Comparison of ENCODE assay signal across 20 mouse cellular contexts in genomic region chr6:95668629-95669334, GRCm38 (mm10). TPM values are rescaled to one million over a fixed set of nuclear protein-coding genes. Genes with fewer than 3 reads are reported as not detected.
A peak's percentile ranks its signal among the peaks of the same experiment; 100 is the strongest.
DNase-seq lines count a peak whose midpoint lies in the region; ATAC-seq and TF ChIP-seq lines count a peak whose summit lies in the region.
"Had no signal": no experiment of that assay in that cellular context is flagged by ENCODE, and none has a peak within 500 bp of the region (broad histone marks: within the 10 kb centered on the region; RNA-seq: fewer than 3 reads in every experiment).

No protein-coding gene starts in this region.

- H3K4me1 ChIP-seq in intestine, embryonic 16.5 days (ENCODE audit: control insufficient read depth, insufficient read depth, low read length): peaks cover 8% of the 10 kb centered on the region
- H3K4me1 ChIP-seq in intestine, postnatal 0 days (replicated peaks; ENCODE audit: control insufficient read depth, insufficient read depth, low read length): no peaks in the 10 kb centered on the region
- H3K4me1 ChIP-seq in lung, postnatal 0 days (ENCODE audit: insufficient read depth, low read depth, low read length): no peaks in the 10 kb centered on the region
- H3K4me1 ChIP-seq: embryonic facial prominence, embryonic 10.5 days; embryonic facial prominence, embryonic 13.5 days; forebrain, embryonic 12.5 days; forebrain, embryonic 15.5 days; hindbrain, embryonic 12.5 days; hindbrain, embryonic 15.5 days had no signal

- no peak overlapping the region; the same call in 1 of the 2 replicates for H3K27ac ChIP-seq in intestine, embryonic 16.5 days (ENCODE audit: low read length)
- no peak overlapping the region for H3K27ac ChIP-seq in intestine, postnatal 0 days (ENCODE audit: low read depth, low read length)
- H3K27ac ChIP-seq in lung, postnatal 0 days (ENCODE audit: low read length): no peak overlapping the region
- H3K27ac ChIP-seq: embryonic facial prominence, embryonic 10.5 days; embryonic facial prominence, embryonic 13.5 days; forebrain, embryonic 12.5 days; forebrain, embryonic 15.5 days; hindbrain, embryonic 12.5 days; hindbrain, embryonic 15.5 days had no signal

- whole genome bisulfite sequencing in intestine, embryonic 16.5 days: 96% methylated on average over 6 of the region's 6 CpGs
- WGBS in intestine, postnatal 0 days: 88% methylated on average over 6 of the region's 6 CpGs
- WGBS in lung, postnatal 0 days: 85% methylated on average over 6 of the region's 6 CpGs

- no peak for TF ChIP-seq CTCF in intestine, postnatal 0 days (IDR thresholded peaks at IDR 0.05; ENCODE audit: low read depth)
- TF ChIP-seq CTCF in lung, postnatal 0 days (IDR thresholded peaks at IDR 0.05): no peak

- H3K36me3 ChIP-seq in intestine, embryonic 16.5 days (ENCODE audit: control insufficient read depth, insufficient read depth, low read length): no peaks in the 10 kb centered on the region
- H3K36me3 ChIP-seq in intestine, postnatal 0 days (ENCODE audit: control insufficient read depth, insufficient read depth): peaks cover 4% of the 10 kb centered on the region
- H3K36me3 ChIP-seq in lung, postnatal 0 days (ENCODE audit: insufficient read depth, low read length): 0 out of 2 replicates have a peak, but pooled peaks cover 4% of the 10 kb centered on the region
- H3K36me3 ChIP-seq: forebrain, embryonic 12.5 days; forebrain, embryonic 15.5 days; hindbrain, embryonic 12.5 days; hindbrain, embryonic 15.5 days had no signal

- no peaks in the 10 kb centered on the region for H3K27me3 ChIP-seq in intestine, embryonic 16.5 days (replicated peaks; ENCODE audit: control insufficient read depth, insufficient read depth, low read length)
- H3K27me3 ChIP-seq in intestine, postnatal 0 days (replicated peaks; ENCODE audit: control insufficient read depth, insufficient read depth, low read length): no peaks in the 10 kb centered on the region
- H3K27me3 ChIP-seq in lung, postnatal 0 days (replicated peaks; ENCODE audit: insufficient read depth, low read length): no peaks in the 10 kb centered on the region
- H3K27me3 ChIP-seq: CH12.LX; embryonic facial prominence, embryonic 13.5 days; forebrain, embryonic 12.5 days; forebrain, embryonic 15.5 days; hindbrain, embryonic 12.5 days; hindbrain, embryonic 15.5 days had no signal

- DNase-seq in lung, postnatal 0 days (ENCODE audit: low spot score): peak; percentile 47
- no peak for DNase-seq in lung, postnatal 4 days
- peak; percentile 8 for DNase-seq in testis, postnatal 10 days (ENCODE audit: low spot score)
- DNase-seq in testis, postnatal 14 days (ENCODE audit: low spot score): no peak
- DNase-seq in spleen, adult 18-20 months: no peak
- DNase-seq: adrenal gland, adult 8-10 months; cerebellum, adult 11-12 months; cerebellum, adult 8-10 months had no signal

- no peak overlapping the region for H3K9ac ChIP-seq in intestine, embryonic 16.5 days (ENCODE audit: low read depth, low read length)
- no peak overlapping the region for H3K9ac ChIP-seq in intestine, postnatal 0 days (ENCODE audit: low read depth, low read length)
- no peak overlapping the region for H3K9ac ChIP-seq in lung, postnatal 0 days (replicated peaks; ENCODE audit: low read depth)
- H3K9ac ChIP-seq: embryonic facial prominence, embryonic 13.5 days; forebrain, embryonic 12.5 days; forebrain, embryonic 15.5 days; hindbrain, embryonic 12.5 days; hindbrain, embryonic 15.5 days had no signal

- H3K4me2 ChIP-seq in intestine, embryonic 16.5 days (ENCODE audit: low read depth, low read length): no peak overlapping the region
- H3K4me2 ChIP-seq in intestine, postnatal 0 days (replicated peaks; ENCODE audit: low read depth): no peak overlapping the region
- no peak overlapping the region for H3K4me2 ChIP-seq in lung, postnatal 0 days (replicated peaks; ENCODE audit: low read depth, low read length)
- H3K4me2 ChIP-seq: embryonic facial prominence, embryonic 13.5 days; forebrain, embryonic 12.5 days; forebrain, embryonic 15.5 days; heart, embryonic 11.5 days; hindbrain, embryonic 12.5 days; hindbrain, embryonic 15.5 days had no signal

- no peak for TF ChIP-seq EP300 in lung, postnatal 0 days (IDR thresholded peaks at IDR 0.05)

- H3K4me3 ChIP-seq in intestine, embryonic 16.5 days (ENCODE audit: low read length): no peak overlapping the region
- H3K4me3 ChIP-seq in intestine, postnatal 0 days (ENCODE audit: low read depth, low read length): no peak overlapping the region
- no peak overlapping the region for H3K4me3 ChIP-seq in lung, postnatal 0 days (ENCODE audit: low read depth, low read length)
- H3K4me3 ChIP-seq: embryonic facial prominence, embryonic 10.5 days; embryonic facial prominence, embryonic 13.5 days; erythroblast, embryonic 14.5 days; forebrain, embryonic 12.5 days; forebrain, embryonic 15.5 days; hindbrain, embryonic 12.5 days; hindbrain, embryonic 15.5 days had no signal

- ATAC-seq in intestine, embryonic 16.5 days: peak; percentile 58; the same call in 1 of the 2 replicates
- no peak for ATAC-seq in intestine, postnatal 0 days
- peak; percentile 35; the same call in 1 of the 2 replicates for ATAC-seq in lung, postnatal 0 days
- ATAC-seq: forebrain, embryonic 15.5 days had no signal

- 0 out of 2 replicates have a peak, but pooled peaks cover 4% of the 10 kb centered on the region for H3K9me3 ChIP-seq in intestine, embryonic 16.5 days (ENCODE audit: control insufficient read depth, low read length)
- 0 out of 2 replicates have a peak, but pooled peaks cover 2% of the 10 kb centered on the region for H3K9me3 ChIP-seq in intestine, postnatal 0 days (ENCODE audit: control insufficient read depth)
- no peaks in the 10 kb centered on the region for H3K9me3 ChIP-seq in lung, postnatal 0 days (ENCODE audit: low read length)
- H3K9me3 ChIP-seq: embryonic facial prominence, embryonic 10.5 days; embryonic facial prominence, embryonic 13.5 days; forebrain, embryonic 12.5 days; forebrain, embryonic 15.5 days; G1E; hindbrain, embryonic 12.5 days; hindbrain, embryonic 15.5 days had no signal

RNA-seq across cellular contexts. Expression of gene Suclg2, which starts 49.8 kb away (rescaled TPM):
- polyA plus RNA-seq in intestine, embryonic 16.5 days (2015; fragmentation: Nextera tagmentation; extraction: Ambion mirVana): 130 TPM in 2 replicates
- 77.3 and 78.1 TPM in 2 replicates for polyA plus RNA-seq in intestine, postnatal 0 days (2015; fragmentation: Nextera tagmentation; extraction: Ambion mirVana)
- 37.4 and 40.1 TPM in 2 replicates for polyA plus RNA-seq in lung, postnatal 0 days (2015; fragmentation: Nextera tagmentation; extraction: Ambion mirVana)

Comparison
In these comparisons a context has a peak if more than half of its experiments do, and no peak if none do; other contexts are left out.
1. DNase-seq: peak in lung, postnatal 0 days (single experiment) and testis, postnatal 10 days (single experiment); none in lung, postnatal 4 days (0 of 2), testis, postnatal 14 days (single experiment) and spleen, adult 18-20 months (0 of 2).